Comparison of ENCODE assay signal across 8 mouse cellular contexts in the genomic region with DNA sequence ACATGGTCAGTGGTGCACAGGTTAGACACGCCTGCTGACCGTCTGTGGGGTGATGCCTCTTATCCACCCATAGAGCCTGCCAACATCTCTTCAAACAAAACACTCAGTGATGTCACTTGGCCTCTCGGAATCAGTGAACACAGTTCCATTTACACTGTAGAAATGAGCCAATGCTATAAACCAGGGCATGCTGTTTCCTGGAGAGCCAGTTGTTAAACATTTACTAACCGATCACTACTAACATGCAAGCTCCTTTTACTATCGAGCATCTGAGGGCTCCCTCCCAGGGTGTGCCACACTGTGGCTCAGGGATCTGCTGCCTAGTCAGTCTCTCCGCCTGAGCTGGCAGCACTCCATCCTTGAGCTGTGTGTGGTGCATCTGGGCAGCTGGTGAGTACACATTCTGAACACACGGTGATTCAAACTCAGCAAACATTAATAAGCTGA. TPM values are rescaled to one million over a fixed set of nuclear protein-coding genes. Genes with fewer than 3 reads are reported as not detected.
DNase-seq lines count a peak whose midpoint lies in the region; ATAC-seq and TF ChIP-seq lines count a peak whose summit lies in the region.

No protein-coding gene starts in this region.

- no peaks in the 10 kb centered on the region for H3K27me3 ChIP-seq in liver, postnatal 0 days (ENCODE audit: insufficient read depth, low read length)
- H3K27me3 ChIP-seq in liver, embryonic 11.5 days (replicated peaks; ENCODE audit: control insufficient read depth, insufficient read depth, low read length), result no peaks in the 10 kb centered on the region
- no peaks in the 10 kb centered on the region for H3K27me3 ChIP-seq in hindbrain, embryonic 14.5 days (ENCODE audit: control insufficient read depth, insufficient read depth, low read length)

- no peak overlapping the region for H3K4me2 ChIP-seq in liver, postnatal 0 days (ENCODE audit: low read depth, low read length)
- no peak overlapping the region for H3K4me2 ChIP-seq in liver, embryonic 11.5 days
- H3K4me2 ChIP-seq in hindbrain, embryonic 14.5 days (replicated peaks), result no peak overlapping the region

- no peaks in the 10 kb centered on the region for H3K4me1 ChIP-seq in liver, postnatal 0 days (ENCODE audit: insufficient read depth)
- H3K4me1 ChIP-seq in liver, embryonic 11.5 days (replicated peaks; ENCODE audit: control insufficient read depth, insufficient read depth, low read length), result no peaks in the 10 kb centered on the region
- H3K4me1 ChIP-seq in hindbrain, embryonic 14.5 days (replicated peaks; ENCODE audit: control insufficient read depth, insufficient read depth, low read length), result no peaks in the 10 kb centered on the region

- no peak overlapping the region for H3K4me3 ChIP-seq in liver, postnatal 0 days (ENCODE audit: low read depth, low read length)
- no peak overlapping the region for H3K4me3 ChIP-seq in liver, embryonic 11.5 days (ENCODE audit: low read depth, low read length)
- H3K4me3 ChIP-seq in hindbrain, embryonic 14.5 days (replicated peaks; ENCODE audit: low read length), result no peak overlapping the region

- 60% methylated on average over 7 of the region's 7 CpGs for WGBS in liver, postnatal 0 days (ENCODE audit: insufficient replicate concordance)
- WGBS in liver, embryonic 11.5 days, result 73% methylated on average over 7 of the region's 7 CpGs
- 58% methylated on average over 7 of the region's 7 CpGs for WGBS in hindbrain, embryonic 14.5 days

- no peak overlapping the region for H3K9ac ChIP-seq in liver, postnatal 0 days (replicated peaks)
- no peak overlapping the region for H3K9ac ChIP-seq in liver, embryonic 11.5 days (ENCODE audit: low read depth, low read length)
- no peak overlapping the region for H3K9ac ChIP-seq in hindbrain, embryonic 14.5 days

- H3K27ac ChIP-seq in liver, postnatal 0 days (ENCODE audit: low read depth), result no peak overlapping the region
- no peak overlapping the region for H3K27ac ChIP-seq in liver, embryonic 11.5 days (ENCODE audit: low read depth, low read length)
- H3K27ac ChIP-seq in hindbrain, embryonic 14.5 days, result no peak overlapping the region

- ATAC-seq in liver, postnatal 0 days, result peak; percentile 98
- no peak for ATAC-seq in liver, embryonic 11.5 days (replicated peaks; ENCODE audit: low FRiP score)
- ATAC-seq in hindbrain, embryonic 14.5 days (ENCODE audit: low FRiP score), result peak; percentile 82; the same call in 1 of the 2 replicates

- H3K36me3 ChIP-seq in liver, postnatal 0 days (replicated peaks; ENCODE audit: insufficient read depth, low read length), result no peaks in the 10 kb centered on the region
- H3K36me3 ChIP-seq in liver, embryonic 11.5 days (ENCODE audit: control insufficient read depth, insufficient read depth, low read length), result no peaks in the 10 kb centered on the region
- H3K36me3 ChIP-seq in hindbrain, embryonic 14.5 days (replicated peaks; ENCODE audit: control insufficient read depth, insufficient read depth), result no peaks in the 10 kb centered on the region

- no peak for TF ChIP-seq CTCF in liver, postnatal 0 days (IDR thresholded peaks at IDR 0.05; ENCODE audit: low read depth)

- DNase-seq in liver, postnatal 0 days, result peak; percentile 24
- DNase-seq in liver, embryonic 11.5 days (ENCODE audit: low spot score), result no peak
- no peak for DNase-seq in hindbrain, embryonic 14.5 days (ENCODE audit: low spot score)
- peak; percentile 39 for DNase-seq in layer of hippocampus, adult 11-12 months (ENCODE audit: low spot score)
- peak; percentile 48 to 52 for DNase-seq in right cerebral cortex, adult 2 months (ENCODE audit: low spot score in 2 of 2)
- no peak for DNase-seq in ovary, adult 18-20 months (ENCODE audit: low spot score)
- DNase-seq in thymus, postnatal 4 days, result no peak
- no peak for DNase-seq in spleen, adult 18-20 months

- no peaks in the 10 kb centered on the region for H3K9me3 ChIP-seq in liver, postnatal 0 days (ENCODE audit: low read length)
- H3K9me3 ChIP-seq in liver, embryonic 11.5 days (ENCODE audit: control insufficient read depth, low read length), result no peaks in the 10 kb centered on the region
- H3K9me3 ChIP-seq in hindbrain, embryonic 14.5 days (ENCODE audit: control insufficient read depth, low read length), result no peaks in the 10 kb centered on the region

- no peak for TF ChIP-seq EP300 in liver, postnatal 0 days (IDR thresholded peaks at IDR 0.05; ENCODE audit: low read depth)

RNA-seq across cellular contexts. Expression of a gene that starts 52.8 kb away (rescaled TPM):
- not detected in 2 replicates for polyA plus RNA-seq in liver, postnatal 0 days (2015; fragmentation: Nextera tagmentation; extraction: Ambion mirVana)
- 0.57 and 1.1 TPM in 2 replicates for polyA plus RNA-seq in liver, embryonic 11.5 days (2014; fragmentation: Nextera tagmentation; extraction: Ambion mirVana)
- polyA plus RNA-seq in hindbrain, embryonic 14.5 days (2014; fragmentation: Nextera tagmentation; extraction: Ambion mirVana), result 2.7 and 6.2 TPM in 2 replicates

Comparison
In these comparisons a context has a peak if more than half of its experiments do, and no peak if none do; other contexts are left out.
1. DNase-seq: peak in liver, postnatal 0 days (single experiment), layer of hippocampus, adult 11-12 months (single experiment) and right cerebral cortex, adult 2 months (2 of 2); none in liver, embryonic 11.5 days (single experiment), hindbrain, embryonic 14.5 days (single experiment), ovary, adult 18-20 months (single experiment), thymus, postnatal 4 days (single experiment) and spleen, adult 18-20 months (0 of 2).